Mouse (Mus musculus) small intestine, adult 2 months (tissue): ENCODE measurements at regions not wholly inside any gene's neighbourhood (a gene's known extent, or its start where the extent isn't known, plus 50 kb on each side); places are given as distances from the start of the nearest gene placed in this dataset.

Experiments
- H3K27ac ChIP-seq: fragments of 200-500 bp; 2 replicates; pipeline ENCODE4 v1.5.1; 2012; ENCODE audit warnings: low read depth, low read length, control low read depth, inconsistent platforms; ENCODE audit not compliant: insufficient read depth
- H3K27me3 ChIP-seq: fragments of 200-500 bp; 2 replicates; pipeline ENCODE4 v1.6.1; 2012; ENCODE audit warnings: mild to moderate bottlenecking, moderate library complexity, low read length, inconsistent platforms; ENCODE audit not compliant: control insufficient read depth, insufficient read depth
- H3K36me3 ChIP-seq: fragments of 200-500 bp; 2 replicates; pipeline ENCODE4 v1.6.1; 2012; ENCODE audit warnings: mild to moderate bottlenecking, low read length, control low read depth, inconsistent platforms; ENCODE audit not compliant: control insufficient read depth, insufficient read depth
- H3K4me1 ChIP-seq: fragments of 200-500 bp; 2 replicates; pipeline ENCODE4 v1.6.1; 2012; ENCODE audit warnings: low read length, inconsistent platforms, mixed read lengths; ENCODE audit not compliant: control insufficient read depth, insufficient read depth, insufficient read length
- H3K4me3 ChIP-seq: fragments of 200-500 bp; 2 replicates; pipeline ENCODE4 v1.5.1; 2012; ENCODE audit warnings: low read depth, mild to moderate bottlenecking, control low read depth, inconsistent platforms, low read length, moderate library complexity
- CTCF ChIP-seq: fragments of 200-500 bp; IDR thresholded peaks from 2 replicates; pipeline ENCODE4 v1.5.1; 2012; ENCODE audit warnings: low read depth, mild to moderate bottlenecking, control low read depth, inconsistent platforms, low read length, moderate library complexity, mixed read lengths; ENCODE audit not compliant: insufficient replicate concordance, insufficient read length; ENCODE audit errors: extremely low read depth
- POLR2A ChIP-seq: fragments of 200-500 bp; IDR thresholded peaks from 2 replicates; pipeline ENCODE4 v1.6.1; 2012; ENCODE audit warnings: low read depth, mild to moderate bottlenecking, control low read depth, inconsistent platforms, low read length, moderate library complexity
- WGBS: fragments of 180-500 bp; shearing (Covaris S2); methylation state at CpG from one replicate; pipeline ENCODE4 v1.1.7; 2018; 5-methylcytosine and 5-hydroxymethylcytosine counted together

- 35% methylated on average over 7 of the region's 7 CpGs for WGBS
- Histone ChIP-seq H3K4me3 (no peak overlapping the region), H3K4me1 (no peaks in the 10 kb centered on the region), H3K27me3 (no peaks in the 10 kb centered on the region), H3K36me3 (no peaks in the 10 kb centered on the region), H3K27ac (no peak overlapping the region)
- no peak for TF ChIP-seq CTCF
- TF ChIP-seq POLR2A: no peak
Measured at GRCm38 (mm10) chr8:80314826-80315225, 178.8 kb upstream of the Gypa start.

- TF ChIP-seq CTCF (no peak), POLR2A (no peak)
- Histone ChIP-seq H3K4me3 (no peak overlapping the region), H3K27ac (no peak overlapping the region), H3K27me3 (no peaks in the 10 kb centered on the region), H3K36me3 (no peaks in the 10 kb centered on the region), H3K4me1 (no peaks in the 10 kb centered on the region)
- 42% methylated on average over 12 of the region's 12 CpGs for WGBS
Measured at GRCm38 (mm10) chr8:80313883-80314635, 179.5 kb upstream of the Gypa start.

DNA sequence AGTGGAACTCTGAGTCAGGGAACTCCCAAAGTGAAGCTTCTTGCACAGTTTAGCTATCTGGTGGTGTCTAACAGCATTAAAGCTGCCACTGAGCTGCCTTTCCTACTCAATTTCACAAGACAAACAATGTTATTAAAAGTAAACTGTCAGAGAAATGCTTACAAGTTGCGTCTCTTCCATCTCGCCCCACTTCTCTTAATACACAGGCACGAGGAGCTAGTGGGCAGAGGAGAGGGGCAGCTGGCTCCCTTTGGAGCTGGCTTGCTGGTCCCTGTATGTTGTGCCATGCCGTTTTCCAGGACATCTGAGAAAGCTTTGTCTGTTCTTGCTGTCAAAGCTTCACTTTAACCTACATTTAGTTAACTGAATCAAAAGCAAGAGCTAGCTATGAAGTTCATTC, 185.8 kb upstream of the Gypa start:
- Histone ChIP-seq H3K27ac (no peak overlapping the region), H3K4me1 (no peaks in the 10 kb centered on the region), H3K36me3 (no peaks in the 10 kb centered on the region), H3K4me3 (no peak overlapping the region), H3K27me3 (no peaks in the 10 kb centered on the region)
- 58% methylated on average over 4 of the region's 4 CpGs for WGBS
- TF ChIP-seq CTCF (no peak), POLR2A (no peak)

DNA sequence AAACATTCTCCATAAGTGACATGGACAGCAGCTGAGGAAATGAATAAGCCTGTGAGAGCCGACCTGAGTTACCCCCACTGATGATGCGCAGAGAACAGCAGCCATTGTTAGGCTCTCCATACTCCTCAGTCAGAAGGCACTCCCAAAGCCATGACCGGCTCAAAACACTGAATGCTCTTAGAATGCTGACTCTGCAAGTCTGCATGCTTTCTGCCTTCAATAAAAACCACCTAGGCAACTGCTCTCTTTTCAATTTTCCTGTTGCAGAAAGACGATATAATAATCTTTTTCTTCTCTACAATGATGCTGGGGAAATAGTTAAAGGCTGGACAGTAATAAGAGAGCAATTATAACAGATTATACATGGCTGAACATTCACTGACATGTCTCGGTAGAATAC, 195.0 kb upstream of the Gypa start:
- TF ChIP-seq POLR2A: no peak
- TF ChIP-seq CTCF: no peak
- WGBS: 79% methylated on average over 5 of the region's 5 CpGs
- no peak overlapping the region for H3K27ac ChIP-seq
- no peaks in the 10 kb centered on the region for H3K36me3 ChIP-seq
- H3K27me3 ChIP-seq: no peaks in the 10 kb centered on the region
- no peak overlapping the region for H3K4me3 ChIP-seq
- H3K4me1 ChIP-seq: no peaks in the 10 kb centered on the region

DNA sequence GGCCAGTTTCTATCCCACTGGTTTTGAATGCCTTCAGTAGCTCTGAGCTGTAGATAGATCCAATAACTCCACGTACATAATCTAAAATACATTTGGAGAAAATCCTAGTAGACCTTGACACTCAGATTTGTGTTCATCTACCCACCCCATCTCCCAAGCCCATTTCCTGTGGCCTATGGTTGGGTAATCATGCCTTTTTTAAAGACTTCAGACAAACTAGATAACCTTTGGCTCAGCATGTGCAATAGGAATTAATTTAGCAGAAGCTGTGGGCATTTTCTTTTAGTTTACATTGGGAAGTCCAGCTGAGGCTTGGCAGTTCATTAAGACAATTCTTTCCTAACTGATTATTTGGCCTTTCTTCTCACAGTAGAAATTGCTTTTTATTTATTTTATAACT, 203.3 kb upstream of the Gypa start:
- no peak overlapping the region for H3K27ac ChIP-seq
- H3K36me3 ChIP-seq: no peaks in the 10 kb centered on the region
- 73% methylated on average over 1 of the region's 1 CpGs for WGBS
- TF ChIP-seq CTCF (no peak), POLR2A (no peak)
- no peaks in the 10 kb centered on the region for H3K4me1 ChIP-seq
- H3K27me3 ChIP-seq: no peaks in the 10 kb centered on the region; the same call in 1 of the 2 replicates
- no peak overlapping the region for H3K4me3 ChIP-seq

- 67% methylated on average over 6 of the region's 6 CpGs for WGBS
- no peak overlapping the region for H3K27ac ChIP-seq
- TF ChIP-seq CTCF: no peak
- no peak for TF ChIP-seq POLR2A
- no peak overlapping the region for H3K4me3 ChIP-seq
- no peaks in the 10 kb centered on the region for H3K4me1 ChIP-seq
- no peaks in the 10 kb centered on the region for H3K36me3 ChIP-seq
- H3K27me3 ChIP-seq: no peaks in the 10 kb centered on the region; the same call in 1 of the 2 replicates
Measured at GRCm38 (mm10) chr8:80289282-80289681, 204.3 kb upstream of the Gypa start.

DNA sequence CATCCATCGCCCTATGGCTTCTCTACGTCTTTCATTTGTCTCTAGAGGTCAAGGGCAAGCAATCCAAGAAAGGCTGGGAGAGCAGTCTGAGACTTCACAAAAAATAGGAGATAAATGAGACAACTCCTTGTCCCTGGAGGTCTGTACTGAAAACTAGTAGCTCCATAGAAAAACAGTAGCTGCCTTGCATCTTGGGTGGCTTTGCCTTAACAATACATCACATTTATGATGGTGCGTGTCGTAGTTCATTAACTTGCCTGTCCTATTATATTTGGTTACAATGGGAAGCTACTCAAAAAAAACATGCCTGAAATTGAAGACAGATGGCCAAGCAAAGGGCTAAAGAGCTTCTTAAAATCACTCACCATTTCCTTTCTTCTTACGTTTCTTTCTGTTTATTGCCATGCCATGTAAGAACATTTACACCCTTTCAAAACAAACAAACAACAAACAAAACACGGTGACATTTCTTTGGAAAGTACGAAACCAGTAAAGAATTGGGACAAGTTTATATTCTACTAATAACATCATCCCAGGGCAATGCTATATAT, 211.2 kb upstream of the Hhip start:
- H3K36me3 ChIP-seq: no peaks in the 10 kb centered on the region
- H3K27ac ChIP-seq: no peak overlapping the region
- no peaks in the 10 kb centered on the region for H3K27me3 ChIP-seq
- TF ChIP-seq CTCF (no peak), POLR2A (no peak)
- H3K4me1 ChIP-seq: no peaks in the 10 kb centered on the region
- no peak overlapping the region for H3K4me3 ChIP-seq
- WGBS: 86% methylated on average over 7 of the region's 7 CpGs
